Mouse (Mus musculus): Measurements from ENCODE around the gene Atf5.

DNA sequence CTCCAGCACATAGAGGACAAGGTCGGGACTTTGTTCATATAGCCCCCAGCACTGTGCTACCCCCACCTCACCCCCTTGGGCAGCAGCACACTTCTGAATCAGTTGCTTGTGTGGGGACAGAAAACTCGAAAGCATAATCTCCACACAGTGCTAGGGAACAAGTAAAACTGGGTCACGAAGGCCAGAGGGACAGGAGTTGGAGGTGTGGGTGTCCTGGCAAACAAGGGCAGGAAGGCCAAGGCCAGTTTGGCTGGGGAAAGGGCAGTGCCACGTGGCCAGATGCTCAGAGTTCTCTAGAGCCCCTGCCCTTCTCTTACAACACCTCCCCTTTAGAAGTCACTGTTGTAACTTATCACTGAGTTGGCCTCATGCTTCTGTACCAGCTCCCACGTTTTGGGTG is 3.4 kb upstream of the Atf5 start:
- TF ChIP-seq EP300 (IDR thresholded peaks at IDR 0.05) (no peak), CTCF (IDR thresholded peaks at IDR 0.05) (no peak)
